Comparison of ENCODE assay signal across 12 mouse cellular contexts in genomic region chr2:151964052-151964451, GRCm38 (mm10). TPM values are rescaled to one million over a fixed set of nuclear protein-coding genes. Genes with fewer than 3 reads are reported as not detected.
DNase-seq lines count a peak whose midpoint lies in the region; ATAC-seq and TF ChIP-seq lines count a peak whose summit lies in the region.
"Had no signal": no experiment of that assay in that cellular context is flagged by ENCODE, and none has a peak within 500 bp of the region (broad histone marks: within the 10 kb centered on the region; RNA-seq: fewer than 3 reads in every experiment).

No protein-coding gene starts in this region.

- H3K4me3 ChIP-seq in heart, embryonic 13.5 days = 0 out of 2 replicates have a peak overlapping the region, but pooled peaks have one; percentile 9
- no peak overlapping the region for H3K4me3 ChIP-seq in embryonic facial prominence, embryonic 10.5 days
- H3K4me3 ChIP-seq in forebrain, embryonic 15.5 days = no peak overlapping the region
- H3K4me3 ChIP-seq in midbrain, embryonic 14.5 days (replicated peaks; ENCODE audit: low read depth, low read length) = no peak overlapping the region
- no peak overlapping the region for H3K4me3 ChIP-seq in lung, postnatal 0 days (ENCODE audit: low read depth, low read length)

- H3K27me3 ChIP-seq in heart, embryonic 13.5 days (replicated peaks) = peaks cover 10% of the 10 kb centered on the region
- peaks cover 19% of the 10 kb centered on the region for H3K27me3 ChIP-seq in embryonic facial prominence, embryonic 10.5 days (replicated peaks; ENCODE audit: low read depth, poor library complexity, severe bottlenecking)
- no peaks in the 10 kb centered on the region for H3K27me3 ChIP-seq in forebrain, embryonic 15.5 days
- H3K27me3 ChIP-seq in midbrain, embryonic 14.5 days (ENCODE audit: control insufficient read depth, insufficient read depth, low read length) = no peaks in the 10 kb centered on the region
- H3K27me3 ChIP-seq in lung, postnatal 0 days (replicated peaks; ENCODE audit: insufficient read depth, low read length) = no peaks in the 10 kb centered on the region

- no peak for TF ChIP-seq EP300 in lung, postnatal 0 days (IDR thresholded peaks at IDR 0.05)

- H3K36me3 ChIP-seq in heart, embryonic 13.5 days = peaks cover 6% of the 10 kb centered on the region
- H3K36me3 ChIP-seq in embryonic facial prominence, embryonic 10.5 days (replicated peaks) = peaks cover 16% of the 10 kb centered on the region
- H3K36me3 ChIP-seq in forebrain, embryonic 15.5 days = no peaks in the 10 kb centered on the region
- no peaks in the 10 kb centered on the region for H3K36me3 ChIP-seq in midbrain, embryonic 14.5 days (ENCODE audit: control insufficient read depth, insufficient read depth, low read length)
- H3K36me3 ChIP-seq in lung, postnatal 0 days (ENCODE audit: insufficient read depth, low read length) = 0 out of 2 replicates have a peak, but pooled peaks cover 4% of the 10 kb centered on the region

- no peak for DNase-seq in heart, postnatal 36 days
- peak; percentile 64 for DNase-seq in embryonic facial prominence, embryonic 10.5 days (ENCODE audit: low spot score)
- DNase-seq in midbrain, embryonic 14.5 days = peak; percentile 53
- no peak for DNase-seq in ovary, postnatal 14 days (ENCODE audit: low spot score)
- DNase-seq in cerebellum, adult 11 months = no peak
- no peak for DNase-seq in lung, postnatal 0 days (ENCODE audit: low spot score)
- DNase-seq: gastrocnemius, postnatal 25 days; thymus, postnatal 36 days had no signal

- no peak; the same call in 1 of the 2 replicates for ATAC-seq in heart, embryonic 13.5 days (ENCODE audit: extremely low read depth, insufficient number of reproducible peaks, low FRiP score, low TSS enrichment)
- no peak for ATAC-seq in forebrain, embryonic 15.5 days (replicated peaks)
- ATAC-seq in midbrain, embryonic 14.5 days (ENCODE audit: low FRiP score, low TSS enrichment) = no peak; the same call in 1 of the 2 replicates
- ATAC-seq in lung, postnatal 0 days = no peak

- 5% methylated on average over 9 of the region's 9 CpGs for WGBS in heart, embryonic 13.5 days
- WGBS in embryonic facial prominence, embryonic 10.5 days = 4% methylated on average over 9 of the region's 9 CpGs
- WGBS in forebrain, embryonic 15.5 days = 4% methylated on average over 9 of the region's 9 CpGs
- WGBS in midbrain, embryonic 14.5 days = 1% methylated on average over 9 of the region's 9 CpGs
- WGBS in lung, postnatal 0 days = 38% methylated on average over 9 of the region's 9 CpGs

- H3K4me1 ChIP-seq in heart, embryonic 13.5 days = peaks cover 54% of the 10 kb centered on the region
- peaks cover 80% of the 10 kb centered on the region for H3K4me1 ChIP-seq in embryonic facial prominence, embryonic 10.5 days
- H3K4me1 ChIP-seq in forebrain, embryonic 15.5 days = peaks cover 58% of the 10 kb centered on the region
- peaks cover 49% of the 10 kb centered on the region for H3K4me1 ChIP-seq in midbrain, embryonic 14.5 days (ENCODE audit: control insufficient read depth, insufficient read depth, low read length)
- H3K4me1 ChIP-seq in lung, postnatal 0 days (ENCODE audit: insufficient read depth, low read depth, low read length) = peaks cover 12% of the 10 kb centered on the region; the same call in 1 of the 2 replicates

- peak overlapping the region; percentile 54 for H3K4me2 ChIP-seq in heart, embryonic 13.5 days
- H3K4me2 ChIP-seq in forebrain, embryonic 15.5 days (replicated peaks) = no peak overlapping the region
- H3K4me2 ChIP-seq in midbrain, embryonic 14.5 days (ENCODE audit: low read length) = no peak overlapping the region
- no peak overlapping the region for H3K4me2 ChIP-seq in lung, postnatal 0 days (replicated peaks; ENCODE audit: low read depth, low read length)

- peak overlapping the region; percentile 76 for H3K27ac ChIP-seq in heart, embryonic 13.5 days (replicated peaks)
- no peak overlapping the region; the same call in 1 of the 2 replicates for H3K27ac ChIP-seq in embryonic facial prominence, embryonic 10.5 days (replicated peaks)
- peak overlapping the region; percentile 16 for H3K27ac ChIP-seq in forebrain, embryonic 15.5 days (replicated peaks)
- H3K27ac ChIP-seq in midbrain, embryonic 14.5 days (replicated peaks; ENCODE audit: low read depth, low read length) = no peak overlapping the region
- H3K27ac ChIP-seq in lung, postnatal 0 days (ENCODE audit: low read length) = no peak overlapping the region
- H3K27ac ChIP-seq: kidney, postnatal 0 days had no signal

- no peaks in the 10 kb centered on the region for H3K9me3 ChIP-seq in heart, embryonic 13.5 days
- no peaks in the 10 kb centered on the region for H3K9me3 ChIP-seq in embryonic facial prominence, embryonic 10.5 days
- no peaks in the 10 kb centered on the region for H3K9me3 ChIP-seq in forebrain, embryonic 15.5 days
- no peaks in the 10 kb centered on the region for H3K9me3 ChIP-seq in midbrain, embryonic 14.5 days (ENCODE audit: control insufficient read depth, low read length)
- no peaks in the 10 kb centered on the region for H3K9me3 ChIP-seq in lung, postnatal 0 days (ENCODE audit: low read length)

- intact Hi-C loops in heart, postnatal 36 days (cut with DNase I) = no loop called here

- H3K9ac ChIP-seq in heart, embryonic 13.5 days = peak overlapping the region; percentile 25; the same call in 1 of the 2 replicates
- no peak overlapping the region for H3K9ac ChIP-seq in forebrain, embryonic 15.5 days (replicated peaks)
- no peak overlapping the region for H3K9ac ChIP-seq in midbrain, embryonic 14.5 days (replicated peaks; ENCODE audit: low read length)
- H3K9ac ChIP-seq in lung, postnatal 0 days (replicated peaks; ENCODE audit: low read depth) = no peak overlapping the region

- no peak for TF ChIP-seq CTCF in lung, postnatal 0 days (IDR thresholded peaks at IDR 0.05)

RNA-seq across cellular contexts. Expression of gene Fam110a, which starts 16.0 kb away (rescaled TPM):
- polyA plus RNA-seq in heart, embryonic 13.5 days (2015; fragmentation: Nextera tagmentation; extraction: Ambion mirVana) = 9.3 and 10.2 TPM in 2 replicates
- 1 to 10 TPM; 3.4 to 5.7 TPM for total RNA-seq in heart, postnatal 36 days (2021)
- 48.4 and 55.0 TPM in 2 replicates for polyA plus RNA-seq in embryonic facial prominence, embryonic 10.5 days (2016; fragmentation: Nextera tagmentation; extraction: Ambion mirVana)
- polyA plus RNA-seq in forebrain, embryonic 15.5 days (2015; fragmentation: Nextera tagmentation; extraction: Ambion mirVana) = 71.9 and 75.2 TPM in 2 replicates
- polyA plus RNA-seq in midbrain, embryonic 14.5 days (2014; fragmentation: Nextera tagmentation; extraction: Ambion mirVana) = 55.8 and 67.5 TPM in 2 replicates
- 34.8 and 36.3 TPM in 2 replicates for polyA plus RNA-seq in lung, postnatal 0 days (2015; fragmentation: Nextera tagmentation; extraction: Ambion mirVana)

RNA-seq across cellular contexts. Expression of gene Slc52a3, which starts 32.3 kb away (rescaled TPM):
- polyA plus RNA-seq in heart, embryonic 13.5 days (2015; fragmentation: Nextera tagmentation; extraction: Ambion mirVana) = 0.17 and 0.25 TPM in 2 replicates
- 1 to 10 TPM; 1.2 to 2.4 TPM for total RNA-seq in heart, postnatal 36 days (2021)
- 0.63 and 0.80 TPM in 2 replicates for polyA plus RNA-seq in embryonic facial prominence, embryonic 10.5 days (2016; fragmentation: Nextera tagmentation; extraction: Ambion mirVana)
- 0.84 and 1.3 TPM in 2 replicates for polyA plus RNA-seq in forebrain, embryonic 15.5 days (2015; fragmentation: Nextera tagmentation; extraction: Ambion mirVana)
- 0.42 and 0.74 TPM in 2 replicates for polyA plus RNA-seq in midbrain, embryonic 14.5 days (2014; fragmentation: Nextera tagmentation; extraction: Ambion mirVana)
- polyA plus RNA-seq in lung, postnatal 0 days (2015; fragmentation: Nextera tagmentation; extraction: Ambion mirVana) = 26.0 and 26.7 TPM in 2 replicates

RNA-seq across cellular contexts. Expression of gene Angpt4, which starts 53.0 kb away (rescaled TPM):
- 0.05 and 0.28 TPM in 2 replicates for polyA plus RNA-seq in heart, embryonic 13.5 days (2015; fragmentation: Nextera tagmentation; extraction: Ambion mirVana)
- total RNA-seq in heart, postnatal 36 days (2021) = under 1 TPM; 0.19 to 0.22 TPM
- polyA plus RNA-seq in embryonic facial prominence, embryonic 10.5 days (2016; fragmentation: Nextera tagmentation; extraction: Ambion mirVana) = 0.27 and 0.73 TPM in 2 replicates
- 0.20 TPM in 1 of 2 replicates, not detected in the other for polyA plus RNA-seq in forebrain, embryonic 15.5 days (2015; fragmentation: Nextera tagmentation; extraction: Ambion mirVana)
- 0.17 TPM in 1 of 2 replicates, not detected in the other for polyA plus RNA-seq in midbrain, embryonic 14.5 days (2014; fragmentation: Nextera tagmentation; extraction: Ambion mirVana)
- polyA plus RNA-seq in lung, postnatal 0 days (2015; fragmentation: Nextera tagmentation; extraction: Ambion mirVana) = 0.11 and 0.13 TPM in 2 replicates
- polyA plus RNA-seq: limb, embryonic 11.5 days had no signal

Comparison
In these comparisons a context has a peak if more than half of its experiments do, and no peak if none do; other contexts are left out.
1. H3K27ac ChIP-seq: peak in heart, embryonic 13.5 days (single experiment) and forebrain, embryonic 15.5 days (single experiment); none in embryonic facial prominence, embryonic 10.5 days (single experiment), midbrain, embryonic 14.5 days (single experiment) and lung, postnatal 0 days (single experiment).
2. DNase-seq: peak in embryonic facial prominence, embryonic 10.5 days (single experiment) and midbrain, embryonic 14.5 days (single experiment); none in heart, postnatal 36 days (0 of 2), ovary, postnatal 14 days (single experiment), cerebellum, adult 11 months (single experiment) and lung, postnatal 0 days (single experiment).
3. RNA of gene Slc52a3, which starts 32.3 kb away (polyA plus RNA-seq): 26.0 to 26.7 TPM in lung, postnatal 0 days; 0.84 to 1.3 TPM in forebrain, embryonic 15.5 days, 0.63 to 0.80 TPM in embryonic facial prominence, embryonic 10.5 days, 0.42 to 0.74 TPM in midbrain, embryonic 14.5 days and 0.17 to 0.25 TPM in heart, embryonic 13.5 days; every median in the first group is over 10 times any median in the second.